Mouse (Mus musculus): ENCODE results near the gene Gys2. TPM values are rescaled to one million over a fixed set of nuclear protein-coding genes. Genes with fewer than 3 reads are reported as not detected.
A peak's percentile ranks its signal among the peaks of the same experiment; 100 is the strongest.

The Gys2 gene
- total and polyA plus RNA-seq, 2 experiments from 2014 or later: 0.25 TPM; not detected in 1

- 24% methylated on average over 8 of the region's 8 CpGs for WGBS
- Histone ChIP-seq H3K27me3 (ENCODE audit: insufficient read depth, low read length) (no peaks in the 10 kb centered on the region), H3K4me1 (ENCODE audit: insufficient read depth, low read length) (peaks cover 5% of the 10 kb centered on the region; the same call in 1 of the 2 replicates), H3K9ac (replicated peaks; ENCODE audit: low read length, poor library complexity, severe bottlenecking) (peak overlapping the region; percentile 77), H3K36me3 (ENCODE audit: insufficient read depth, low read length) (no peaks in the 10 kb centered on the region), H3K9me3 (ENCODE audit: low read length) (no peaks in the 10 kb centered on the region), H3K4me2 (ENCODE audit: low read depth, low read length, poor library complexity, severe bottlenecking) (peak overlapping the region; percentile 78), H3K27ac (ENCODE audit: low read depth, low read length) (no peak overlapping the region), H3K4me3 (ENCODE audit: low read depth, low read length) (peak overlapping the region; percentile 84)
- no peak for ATAC-seq (ENCODE audit: low FRiP score)
- TF ChIP-seq CTCF (IDR thresholded peaks at IDR 0.05): no peak
- DNase-seq (ENCODE audit: low spot score): no peak
Observed at GRCm38 (mm10) chr6:142387755-142388271, 85.1 kb downstream of the Gys2 start.

- peak within 1 kb of the TSS; percentile 77 for H3K9ac ChIP-seq (replicated peaks; ENCODE audit: low read length, poor library complexity, severe bottlenecking)
- no peak for TF ChIP-seq CTCF (IDR thresholded peaks at IDR 0.05)
- H3K4me3 ChIP-seq (ENCODE audit: low read depth, low read length): peak within 1 kb of the TSS; percentile 84
- peak within 1 kb of the TSS; percentile 51; the same call in 1 of the 2 replicates for H3K27ac ChIP-seq (ENCODE audit: low read depth, low read length)
- under 1% methylated on average over 64 of the region's 87 CpGs for WGBS
- peak within 1 kb of the TSS; percentile 78 for H3K4me2 ChIP-seq (ENCODE audit: low read depth, low read length, poor library complexity, severe bottlenecking)
- peaks cover 5% of the 10 kb centered on the region; the same call in 1 of the 2 replicates for H3K4me1 ChIP-seq (ENCODE audit: insufficient read depth, low read length)
- H3K9me3 ChIP-seq (ENCODE audit: low read length): no peaks in the 10 kb centered on the region
- no peaks in the 10 kb centered on the region for H3K36me3 ChIP-seq (ENCODE audit: insufficient read depth, low read length)
- peak; percentile 100 for ATAC-seq (ENCODE audit: low FRiP score)
- peak; percentile 97 for DNase-seq (ENCODE audit: low spot score)
- no peaks in the 10 kb centered on the region for H3K27me3 ChIP-seq (ENCODE audit: insufficient read depth, low read length)
Observed at GRCm38 (mm10) chr6:142387011-142387754, 85.7 kb downstream of the Gys2 start, which contains the start of the genes Recql and Golt1b. Gene Recql (minus strand): TSS chr6:142387087. Gene Golt1b (plus strand): TSS chr6:142387221.

- Histone ChIP-seq H3K4me1 (ENCODE audit: insufficient read depth, low read length) (peaks cover 5% of the 10 kb centered on the region; the same call in 1 of the 2 replicates), H3K27me3 (ENCODE audit: insufficient read depth, low read length) (no peaks in the 10 kb centered on the region), H3K9me3 (ENCODE audit: low read length) (no peaks in the 10 kb centered on the region), H3K9ac (replicated peaks; ENCODE audit: low read length, poor library complexity, severe bottlenecking) (peak overlapping the region; percentile 51; the same call in 1 of the 2 replicates), H3K36me3 (ENCODE audit: insufficient read depth, low read length) (no peaks in the 10 kb centered on the region), H3K4me3 (ENCODE audit: low read depth, low read length) (peak overlapping the region; percentile 84), H3K4me2 (ENCODE audit: low read depth, low read length, poor library complexity, severe bottlenecking) (peak overlapping the region; percentile 62), H3K27ac (ENCODE audit: low read depth, low read length) (no peak overlapping the region; the same call in 1 of the 2 replicates)
- ATAC-seq (ENCODE audit: low FRiP score) (no peak), DNase-seq (ENCODE audit: low spot score) (no peak)
- WGBS: 5% methylated on average over 31 of the region's 31 CpGs
- no peak for TF ChIP-seq CTCF (IDR thresholded peaks at IDR 0.05)
Observed at GRCm38 (mm10) chr6:142386285-142387010, 86.5 kb downstream of the Gys2 start.

- no peak for TF ChIP-seq CTCF (IDR thresholded peaks at IDR 0.05)
- Histone ChIP-seq H3K27ac (ENCODE audit: low read depth, low read length) (no peak overlapping the region), H3K4me2 (ENCODE audit: low read depth, low read length, poor library complexity, severe bottlenecking) (no peak overlapping the region), H3K4me3 (ENCODE audit: low read depth, low read length) (no peak overlapping the region), H3K36me3 (ENCODE audit: insufficient read depth, low read length) (0 out of 2 replicates have a peak, but pooled peaks cover 3% of the 10 kb centered on the region), H3K9ac (replicated peaks; ENCODE audit: low read length, poor library complexity, severe bottlenecking) (no peak overlapping the region), H3K27me3 (ENCODE audit: insufficient read depth, low read length) (no peaks in the 10 kb centered on the region), H3K9me3 (ENCODE audit: low read length) (no peaks in the 10 kb centered on the region), H3K4me1 (ENCODE audit: insufficient read depth, low read length) (peaks cover 5% of the 10 kb centered on the region; the same call in 1 of the 2 replicates)
- ATAC-seq (ENCODE audit: low FRiP score) (no peak), DNase-seq (ENCODE audit: low spot score) (no peak)
- 93% methylated on average over 9 of the region's 9 CpGs for WGBS
Observed at GRCm38 (mm10) chr6:142384521-142384920, 88.4 kb downstream of the Gys2 start.

GRCm38 (mm10) chr6:142381615-142382014, 91.3 kb downstream of the Gys2 start:
- H3K4me1 ChIP-seq (ENCODE audit: insufficient read depth, low read length): no peaks in the 10 kb centered on the region; the same call in 1 of the 2 replicates
- no peak overlapping the region for H3K4me3 ChIP-seq (ENCODE audit: low read depth, low read length)
- no peak overlapping the region for H3K4me2 ChIP-seq (ENCODE audit: low read depth, low read length, poor library complexity, severe bottlenecking)
- TF ChIP-seq CTCF (IDR thresholded peaks at IDR 0.05): no peak
- no peak overlapping the region for H3K27ac ChIP-seq (ENCODE audit: low read depth, low read length)
- H3K27me3 ChIP-seq (ENCODE audit: insufficient read depth, low read length): no peaks in the 10 kb centered on the region
- DNase-seq (ENCODE audit: low spot score) (no peak), ATAC-seq (ENCODE audit: low FRiP score) (no peak)
- H3K9ac ChIP-seq (replicated peaks; ENCODE audit: low read length, poor library complexity, severe bottlenecking): no peak overlapping the region
- peaks cover 4% of the 10 kb centered on the region for H3K36me3 ChIP-seq (ENCODE audit: insufficient read depth, low read length)
- WGBS: 93% methylated on average over 7 of the region's 7 CpGs
- H3K9me3 ChIP-seq (ENCODE audit: low read length): no peaks in the 10 kb centered on the region

Measured in midbrain, postnatal 0 days (tissue).